Mouse (Mus musculus): ENCODE data around the gene Hist1h4h. TPM values are rescaled to one million over a fixed set of nuclear protein-coding genes. Genes with fewer than 3 reads are reported as not detected.

Hist1h4h gene
- polyA plus RNA-seq (2012; rRNA removed), result 10.2 and 10.6 TPM in 2 replicates

GRCm38 (mm10) chr13:23530901-23531875 lies at the start of gene Hist1h4h:
TSS of gene Hist1h4h (plus strand) at chr13:23531050.

GRCm38 (mm10) chr13:23488400-23489322 lies 42.2 kb upstream of the Hist1h4h start, which contains the start of gene Btn2a2:
TSS of gene Btn2a2 (minus strand) at chr13:23488857.

GRCm38 (mm10) chr13:23533560-23534367 lies 2.9 kb downstream of the Hist1h4h start, which contains the start of gene Hist1h2af:
TSS of gene Hist1h2af (plus strand) at chr13:23533906.

GRCm38 (mm10) chr13:23535137-23536075 lies 4.6 kb downstream of the Hist1h4h start, which contains the start of gene Hist1h3g:
TSS of gene Hist1h3g (plus strand) at chr13:23535422.

GRCm38 (mm10) chr13:23542999-23543607 lies 12.3 kb downstream of the Hist1h4h start, which contains the start of gene Hist1h2bh:
TSS of gene Hist1h2bh (minus strand) at chr13:23543392.

GRCm38 (mm10) chr13:23543965-23544786 lies 13.3 kb downstream of the Hist1h4h start, which contains the start of gene Hist1h3f:
TSS of gene Hist1h3f (plus strand) at chr13:23544052.

GRCm38 (mm10) chr13:23551146-23551834 lies 20.4 kb downstream of the Hist1h4h start, which contains the start of gene Hist1h4f:
TSS of gene Hist1h4f (minus strand) at chr13:23551648.

GRCm38 (mm10) chr13:23552962-23553361 lies 22.1 kb downstream of the Hist1h4h start, which contains the start of gene Hist1h1d:
TSS of gene Hist1h1d (plus strand) at chr13:23553262.

GRCm38 (mm10) chr13:23561883-23562659 lies 31.2 kb downstream of the Hist1h4h start, which contains the start of gene Hist1h3e:
TSS of gene Hist1h3e (minus strand) at chr13:23562369.

GRCm38 (mm10) chr13:23571022-23571503 lies 40.2 kb downstream of the Hist1h4h start, which contains the start of the genes Hist1h2ae and Hist1h2bg:
TSS of gene Hist1h2ae (minus strand) at chr13:23571220.
TSS of gene Hist1h2bg (plus strand) at chr13:23571396.

GRCm38 (mm10) chr13:23573898-23574524 lies 43.2 kb downstream of the Hist1h4h start, which contains the start of the genes Hist1h2bf and Hist1h2ad:
TSS of gene Hist1h2bf (minus strand) at chr13:23574196.
TSS of gene Hist1h2ad (plus strand) at chr13:23574381.

GRCm38 (mm10) chr13:23575271-23575851 lies 44.5 kb downstream of the Hist1h4h start, which contains the start of gene Hist1h3d:
TSS of gene Hist1h3d (plus strand) at chr13:23575763.

All from central nervous system, embryonic 18 days (tissue).